Mouse (Mus musculus) T-helper 17 cell (primary cell): ENCODE measurements around the gene Tff1.

Experiments used
- in situ Hi-C, 2 experiments: fragments of 300-600 bp; cut with MboI, MseI; formaldehyde crosslinking; loops; 1 replicate in 1 of 2; 2 replicates in 1 of 2; pipeline ENCODE4 v1.15.1; 2025; ENCODE audit warnings: high pct_unique_total_duplicates in 2 of 2

Tff1 gene

GRCm38 (mm10) chr17:31153785-31154184 lies 11.3 kb downstream of the Tff1 start:
- in situ Hi-C loops: loop anchor here in 1 of 2 experiments (10.0 kb wide), 1 partner anchor 829 kb away; no protein-coding TSS in a partner anchor

- in situ Hi-C loops: loop anchor here in 1 of 2 experiments (10.0 kb wide), 1 partner anchor 828 kb away; no protein-coding TSS in a partner anchor
These were observed 12.0 kb downstream of the Tff1 start for GRCm38 (mm10) chr17:31152966-31153499.

- in situ Hi-C loops: loop anchor here in 1 of 2 experiments (10.0 kb wide), 1 partner anchor 828 kb away; no protein-coding TSS in a partner anchor
These were observed 12.6 kb downstream of the Tff1 start for GRCm38 (mm10) chr17:31152512-31152911.

DNA sequence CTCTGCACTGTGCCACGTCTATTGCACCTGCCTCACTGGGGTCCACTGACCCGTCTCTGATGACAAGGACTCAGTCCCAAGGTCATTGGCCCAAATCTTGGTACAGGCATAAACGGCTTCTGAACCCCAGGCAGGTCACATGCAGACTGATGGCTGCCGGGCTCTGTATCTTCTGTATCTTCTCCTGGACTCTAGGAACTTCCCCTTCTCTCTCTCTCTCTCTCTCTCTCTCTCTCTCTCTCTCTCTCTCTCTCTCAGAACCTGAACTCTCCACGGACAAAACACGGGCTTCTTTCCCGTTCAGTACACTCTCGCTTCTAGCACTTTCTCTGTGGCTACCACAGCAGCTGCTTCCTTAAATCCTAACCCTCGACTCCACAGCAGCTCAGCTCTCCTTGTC lies 19.1 kb downstream of the Tff1 start:
- in situ Hi-C loops: loop anchor here in 1 of 2 experiments (10.0 kb wide), 1 partner anchor 99 kb away; no protein-coding TSS in a partner anchor

GRCm38 (mm10) chr17:31144040-31145037 lies 20.7 kb downstream of the Tff1 start, which contains the start of gene Tff2:
Gene Tff2 (minus strand): TSS chr17:31144282.
- in situ Hi-C loops: loop anchor here (5.0 to 10.0 kb wide), 3 partner anchors 43 to 100 kb away; no protein-coding TSS in a partner anchor

DNA sequence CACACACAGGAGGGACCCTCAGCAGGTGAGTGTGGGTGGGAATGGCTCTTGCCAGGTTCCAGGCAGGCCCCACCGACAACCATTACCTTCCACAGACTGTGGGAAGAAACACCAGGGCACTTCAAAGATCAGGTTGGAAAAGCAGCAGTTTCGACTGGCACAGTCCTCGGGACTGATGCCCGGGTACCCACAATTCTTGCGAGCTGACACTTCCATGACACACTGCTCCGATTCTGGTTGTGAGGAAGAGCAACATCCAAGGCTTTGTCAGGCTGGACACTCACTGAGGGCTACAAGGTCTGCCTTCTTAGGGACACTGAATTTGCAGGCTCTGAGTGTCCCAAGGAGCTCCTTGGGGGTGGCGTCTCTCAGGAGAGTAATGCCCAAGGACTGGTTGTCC lies 23.0 kb downstream of the Tff1 start:
- in situ Hi-C loops: loop anchor here (5.0 to 10.0 kb wide), 3 partner anchors 45 to 103 kb away; no protein-coding TSS in a partner anchor

- in situ Hi-C loops: no loop called here
These were observed 26.7 kb downstream of the Tff1 start for GRCm38 (mm10) chr17:31138398-31138797.

GRCm38 (mm10) chr17:31136821-31137220 lies 28.3 kb downstream of the Tff1 start:
- in situ Hi-C loops: no loop called here

GRCm38 (mm10) chr17:31136291-31136690 lies 28.8 kb downstream of the Tff1 start:
- in situ Hi-C loops: no loop called here

GRCm38 (mm10) chr17:31134913-31135312 lies 30.2 kb downstream of the Tff1 start:
- in situ Hi-C loops: no loop called here

GRCm38 (mm10) chr17:31133776-31134175 lies 31.3 kb downstream of the Tff1 start:
- in situ Hi-C loops: no loop called here

DNA sequence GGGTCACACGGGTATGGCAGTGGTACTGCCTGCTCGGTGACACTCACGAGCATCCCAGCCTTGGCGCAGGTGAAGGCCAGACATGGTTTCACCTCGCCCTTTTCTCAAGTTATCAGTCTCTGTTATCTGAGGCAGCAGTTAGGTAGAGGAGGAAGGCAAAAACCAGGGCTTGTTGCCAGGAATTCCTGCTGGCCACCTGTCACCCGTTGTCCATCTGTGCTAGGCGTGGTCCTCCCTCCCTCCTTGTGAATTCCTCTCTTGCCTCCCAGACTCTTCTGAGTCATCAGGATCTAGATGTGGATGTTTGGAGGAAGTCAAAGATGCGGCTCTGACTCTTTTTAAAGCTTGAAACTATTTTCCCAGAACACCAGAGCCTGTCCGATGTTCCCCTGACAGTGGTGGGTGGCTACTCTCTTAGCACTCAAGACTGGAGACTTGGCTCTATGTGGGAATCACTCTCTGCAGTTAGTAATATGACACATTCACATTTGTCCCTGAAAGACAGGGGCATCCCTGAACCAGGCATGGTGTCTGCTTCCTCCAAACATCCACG lies 33.7 kb downstream of the Tff1 start:
- in situ Hi-C loops: no loop called here

- in situ Hi-C loops: no loop called here
These were observed 35.6 kb downstream of the Tff1 start, which contains the start of gene Tff3 for GRCm38 (mm10) chr17:31129452-31129851. Gene Tff3 (minus strand): TSS chr17:31129646.

- in situ Hi-C loops: no loop called here
These were observed 36.3 kb downstream of the Tff1 start for GRCm38 (mm10) chr17:31128708-31129318.

GRCm38 (mm10) chr17:31125548-31126266 lies 39.4 kb downstream of the Tff1 start:
- in situ Hi-C loops: no loop called here

- in situ Hi-C loops: no loop called here
These were observed 43.1 kb downstream of the Tff1 start for GRCm38 (mm10) chr17:31121975-31122374.

DNA sequence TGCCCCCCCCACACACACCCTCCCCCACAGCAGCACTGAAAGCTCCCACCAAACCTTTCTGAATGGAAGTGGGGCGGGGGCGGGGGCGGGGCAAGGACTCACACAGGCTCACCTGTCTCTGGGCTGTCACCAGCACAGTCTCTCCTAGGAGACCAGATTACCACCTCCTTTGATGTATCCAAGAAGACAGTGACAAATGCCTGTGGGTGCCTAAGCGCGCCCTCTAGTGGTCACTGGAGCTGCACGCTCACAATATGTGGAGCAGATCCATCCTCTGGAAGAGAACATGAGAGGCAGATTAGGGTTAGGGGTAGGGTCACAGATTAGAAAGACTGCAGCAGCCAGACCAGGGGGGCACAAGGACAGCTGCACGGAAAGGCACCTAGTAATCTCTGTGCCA lies 45.6 kb downstream of the Tff1 start:
- in situ Hi-C loops: loop anchor here (5.0 kb wide), 2 partner anchors 102 to 107 kb away; no protein-coding TSS in a partner anchor

DNA sequence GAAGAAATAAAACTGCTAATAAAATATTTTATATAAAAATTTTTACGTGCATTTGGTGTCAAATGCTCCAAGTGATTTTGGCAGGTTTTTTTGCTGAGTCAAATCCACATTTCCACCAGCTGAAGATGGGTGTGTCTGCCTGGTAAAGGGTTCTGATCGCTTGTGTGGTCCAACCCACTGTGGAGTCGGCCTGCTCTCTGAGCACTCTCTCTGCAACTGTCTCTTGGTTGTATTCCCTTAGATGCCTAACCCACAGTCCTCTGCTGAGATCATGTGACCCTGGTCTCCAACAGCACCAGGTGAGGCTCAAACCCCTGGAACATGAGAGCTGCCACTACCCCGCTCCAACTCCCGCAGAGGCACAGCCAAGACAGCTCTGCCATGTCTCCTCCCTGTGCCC lies 47.1 kb downstream of the Tff1 start:
- in situ Hi-C loops: loop anchor here (5.0 kb wide), 2 partner anchors 101 to 106 kb away; no protein-coding TSS in a partner anchor

- in situ Hi-C loops: loop anchor here (5.0 kb wide), 2 partner anchors 99 to 104 kb away; no protein-coding TSS in a partner anchor
These were observed 49.0 kb downstream of the Tff1 start for GRCm38 (mm10) chr17:31116063-31116462.

GRCm38 (mm10) chr17:31113191-31113856 lies 51.8 kb downstream of the Tff1 start:
- in situ Hi-C loops: no loop called here
